Comparison of ENCODE assay signal across 8 mouse cellular contexts in genomic region chr8:123041008-123041773, GRCm38 (mm10). TPM values are rescaled to one million over a fixed set of nuclear protein-coding genes. Genes with fewer than 3 reads are reported as not detected.
DNase-seq lines count a peak whose midpoint lies in the region; ATAC-seq and TF ChIP-seq lines count a peak whose summit lies in the region.

No protein-coding gene starts in this region.

- TF ChIP-seq POLR2A in limb, embryonic 14.5 days (IDR thresholded peaks at IDR 0.05; ENCODE audit: borderline replicate concordance, extremely low read depth, insufficient read depth, insufficient read length) = no peak

- H3K4me1 ChIP-seq in erythroblast, embryonic 14.5 days (ENCODE audit: control insufficient read depth) = peaks cover 67% of the 10 kb centered on the region
- H3K4me1 ChIP-seq in limb, embryonic 14.5 days (ENCODE audit: control insufficient read depth, insufficient read depth, low read length) = peaks cover 17% of the 10 kb centered on the region
- H3K4me1 ChIP-seq in midbrain, embryonic 16.5 days (ENCODE audit: control insufficient read depth, insufficient read depth, low read length) = peaks cover 36% of the 10 kb centered on the region

- peak overlapping the region; percentile 73 for H3K4me2 ChIP-seq in limb, embryonic 14.5 days (replicated peaks; ENCODE audit: low read depth, low read length, severe bottlenecking)
- H3K4me2 ChIP-seq in midbrain, embryonic 16.5 days (ENCODE audit: low read length) = peak overlapping the region; percentile 74

- ATAC-seq in erythroblast, adult 5-6 weeks (replicated peaks; ENCODE audit: low FRiP score, poor library complexity, severe bottlenecking) = no peak
- ATAC-seq in limb, embryonic 14.5 days (ENCODE audit: low FRiP score, low read depth) = no peak
- no peak for ATAC-seq in midbrain, embryonic 16.5 days

- peak; percentile 68 for DNase-seq in embryo, embryonic 9.5 days (ENCODE audit: extremely low spot score)
- DNase-seq in heart, adult 18-20 months = peak; percentile 75 to 78
- DNase-seq in kidney, adult 18-20 months = peak; percentile 62
- peak; percentile 67 for DNase-seq in limb, embryonic 14.5 days (ENCODE audit: low spot score)
- DNase-seq in spleen, postnatal 14 days (ENCODE audit: low spot score in 2 of 2) = peak; percentile 48 to 57

- H3K4me3 ChIP-seq in erythroblast, embryonic 14.5 days (replicated peaks) = peak overlapping the region; percentile 98
- H3K4me3 ChIP-seq in limb, embryonic 14.5 days (replicated peaks; ENCODE audit: low read length) = peak overlapping the region; percentile 99
- peak overlapping the region; percentile 100 for H3K4me3 ChIP-seq in midbrain, embryonic 16.5 days (ENCODE audit: low read depth, low read length)

- H3K36me3 ChIP-seq in erythroblast, embryonic 14.5 days (ENCODE audit: control insufficient read depth) = peaks cover 27% of the 10 kb centered on the region
- 0 out of 2 replicates have a peak, but pooled peaks cover 2% of the 10 kb centered on the region for H3K36me3 ChIP-seq in limb, embryonic 14.5 days (ENCODE audit: control insufficient read depth, insufficient read depth, low read length)
- no peaks in the 10 kb centered on the region for H3K36me3 ChIP-seq in midbrain, embryonic 16.5 days (ENCODE audit: control insufficient read depth, insufficient read depth, low read length)

- H3K27me3 ChIP-seq in erythroblast, embryonic 14.5 days (ENCODE audit: control insufficient read depth) = no peaks in the 10 kb centered on the region
- no peaks in the 10 kb centered on the region for H3K27me3 ChIP-seq in limb, embryonic 14.5 days (ENCODE audit: control insufficient read depth, insufficient read depth, low read length)
- no peaks in the 10 kb centered on the region for H3K27me3 ChIP-seq in midbrain, embryonic 16.5 days (ENCODE audit: control insufficient read depth, insufficient read depth, low read depth, low read length)

- H3K9ac ChIP-seq in limb, embryonic 14.5 days (ENCODE audit: low read depth, low read length, severe bottlenecking) = peak overlapping the region; percentile 99
- peak overlapping the region; percentile 99 for H3K9ac ChIP-seq in midbrain, embryonic 16.5 days (ENCODE audit: low read depth, low read length)

- no peaks in the 10 kb centered on the region for H3K9me3 ChIP-seq in erythroblast, embryonic 14.5 days (ENCODE audit: control insufficient read depth, low read length)
- no peaks in the 10 kb centered on the region for H3K9me3 ChIP-seq in limb, embryonic 14.5 days (ENCODE audit: control insufficient read depth, low read length)
- H3K9me3 ChIP-seq in midbrain, embryonic 16.5 days (replicated peaks; ENCODE audit: control insufficient read depth, low read length, poor library complexity, severe bottlenecking) = no peaks in the 10 kb centered on the region

- 1% methylated on average over 45 of the region's 71 CpGs for WGBS in limb, embryonic 14.5 days
- under 1% methylated on average over 60 of the region's 71 CpGs for WGBS in midbrain, embryonic 16.5 days

- H3K27ac ChIP-seq in limb, embryonic 14.5 days (replicated peaks; ENCODE audit: low read depth, low read length) = peak overlapping the region; percentile 96
- H3K27ac ChIP-seq in midbrain, embryonic 16.5 days (ENCODE audit: low read length) = peak overlapping the region; percentile 93

RNA-seq across cellular contexts. Expression of gene Ankrd11, which starts 0.9 kb away (rescaled TPM):
- polyA plus RNA-seq in erythroblast, embryonic 14.5 days (2012) = 6.3 and 8.2 TPM in 2 replicates
- total RNA-seq in erythroblast, adult 5-6 weeks (2015; ENCODE audit: low replicate concordance) = 39.3 and 53.4 TPM in 2 replicates
- total RNA-seq in erythroblast, adult 5-6 weeks (2017; ENCODE audit: low replicate concordance) = 78.6 and 121 TPM in 2 replicates
- total RNA-seq in heart, adult 18-20 months (2021) = 10 to 100 TPM; 67.7 to 72.7 TPM
- polyA plus RNA-seq in limb, embryonic 14.5 days (2012; rRNA removed) = 65.3 and 71.3 TPM in 2 replicates
- 83.7 and 102 TPM in 2 replicates for polyA plus RNA-seq in limb, embryonic 14.5 days (2014; fragmentation: Nextera tagmentation; extraction: Ambion mirVana)
- polyA plus RNA-seq in midbrain, embryonic 16.5 days (2015; fragmentation: Nextera tagmentation; extraction: Ambion mirVana) = 23.2 and 25.8 TPM in 2 replicates

RNA-seq across cellular contexts. Expression of gene Spg7, which starts 21.6 kb away (rescaled TPM):
- 5.5 and 6.3 TPM in 2 replicates for polyA plus RNA-seq in erythroblast, embryonic 14.5 days (2012)
- 10.6 and 14.4 TPM in 2 replicates for total RNA-seq in erythroblast, adult 5-6 weeks (2015; ENCODE audit: low replicate concordance)
- total RNA-seq in erythroblast, adult 5-6 weeks (2017; ENCODE audit: low replicate concordance) = 15.2 and 37.6 TPM in 2 replicates
- total RNA-seq in heart, adult 18-20 months (2021) = 10 to 100 TPM; 94.2 to 100.0 TPM
- polyA plus RNA-seq in limb, embryonic 14.5 days (2012; rRNA removed) = 88.7 and 90.0 TPM in 2 replicates
- polyA plus RNA-seq in limb, embryonic 14.5 days (2014; fragmentation: Nextera tagmentation; extraction: Ambion mirVana) = 34.8 and 37.5 TPM in 2 replicates
- 47.4 and 48.2 TPM in 2 replicates for polyA plus RNA-seq in midbrain, embryonic 16.5 days (2015; fragmentation: Nextera tagmentation; extraction: Ambion mirVana)
